Mouse (Mus musculus): ENCODE results near the gene Gemin7. TPM values are rescaled to one million over a fixed set of nuclear protein-coding genes. Genes with fewer than 3 reads are reported as not detected.

Gene Gemin7
- polyA plus RNA-seq, 1 experiment from 2014 or later = 161 TPM

Other genes with a start within 250 kb of the Gemin7 start
- 91.8 and 93.3 TPM in 2 replicates for gene Ercc1, start 232.8 kb downstream of the Gemin7 start, polyA plus RNA-seq (2014; fragmentation: Nextera tagmentation; extraction: Ambion mirVana)
- 17.8 and 18.0 TPM in 2 replicates for gene Cd3eap, start 218.1 kb downstream of the Gemin7 start, polyA plus RNA-seq (2014; fragmentation: Nextera tagmentation; extraction: Ambion mirVana)
- gene Ppp1r13l, start 217.8 kb downstream of the Gemin7 start, polyA plus RNA-seq (2014; fragmentation: Nextera tagmentation; extraction: Ambion mirVana) = 3.4 and 4.7 TPM in 2 replicates
- gene Ercc2, start 195.6 kb downstream of the Gemin7 start, polyA plus RNA-seq (2014; fragmentation: Nextera tagmentation; extraction: Ambion mirVana) = 12.4 and 14.6 TPM in 2 replicates
- 3.2 and 3.4 TPM in 2 replicates for gene Klc3, start 173.5 kb downstream of the Gemin7 start, polyA plus RNA-seq (2014; fragmentation: Nextera tagmentation; extraction: Ambion mirVana)
- gene Ckm, start 172.8 kb downstream of the Gemin7 start, polyA plus RNA-seq (2014; fragmentation: Nextera tagmentation; extraction: Ambion mirVana) = 0.41 and 0.69 TPM in 2 replicates
- gene Mark4, start 118.8 kb downstream of the Gemin7 start, polyA plus RNA-seq (2014; fragmentation: Nextera tagmentation; extraction: Ambion mirVana) = 14.1 and 16.4 TPM in 2 replicates
- gene Exoc3l2, start 114.3 kb downstream of the Gemin7 start, polyA plus RNA-seq (2014; fragmentation: Nextera tagmentation; extraction: Ambion mirVana) = 1.2 and 1.6 TPM in 2 replicates
- gene Bloc1s3, start 69.2 kb downstream of the Gemin7 start, polyA plus RNA-seq (2014; fragmentation: Nextera tagmentation; extraction: Ambion mirVana) = 2.0 and 2.7 TPM in 2 replicates
- gene Trappc6a, start 69.2 kb downstream of the Gemin7 start, polyA plus RNA-seq (2014; fragmentation: Nextera tagmentation; extraction: Ambion mirVana) = 49.3 and 54.0 TPM in 2 replicates
- not detected in 2 replicates for gene Nkpd1, start 59.8 kb downstream of the Gemin7 start, polyA plus RNA-seq (2014; fragmentation: Nextera tagmentation; extraction: Ambion mirVana)
- gene Ppp1r37, start 14.5 kb downstream of the Gemin7 start, polyA plus RNA-seq (2014; fragmentation: Nextera tagmentation; extraction: Ambion mirVana) = 4.5 and 4.7 TPM in 2 replicates
- gene Zfp296, start 308 bp downstream of the Gemin7 start, polyA plus RNA-seq (2014; fragmentation: Nextera tagmentation; extraction: Ambion mirVana) = 0.44 and 0.57 TPM in 2 replicates
- gene Clasrp, start 26.9 kb upstream of the Gemin7 start, polyA plus RNA-seq (2014; fragmentation: Nextera tagmentation; extraction: Ambion mirVana) = 48.0 and 53.5 TPM in 2 replicates
- gene Relb, start 51.8 kb upstream of the Gemin7 start, polyA plus RNA-seq (2014; fragmentation: Nextera tagmentation; extraction: Ambion mirVana) = 3.1 and 3.8 TPM in 2 replicates
- 104 and 107 TPM in 2 replicates for gene Clptm1, start 87.4 kb upstream of the Gemin7 start, polyA plus RNA-seq (2014; fragmentation: Nextera tagmentation; extraction: Ambion mirVana)
- gene Apoc2, start 100.3 kb upstream of the Gemin7 start, polyA plus RNA-seq (2014; fragmentation: Nextera tagmentation; extraction: Ambion mirVana) = 0.45 and 0.55 TPM in 2 replicates
- gene Gm44805, start 103.8 kb upstream of the Gemin7 start, polyA plus RNA-seq (2014; fragmentation: Nextera tagmentation; extraction: Ambion mirVana) = not detected in 2 replicates
- not detected in 2 replicates for gene Apoc4, start 103.9 kb upstream of the Gemin7 start, polyA plus RNA-seq (2014; fragmentation: Nextera tagmentation; extraction: Ambion mirVana)
- 3.4 and 6.9 TPM in 2 replicates for gene Apoc1, start 115.1 kb upstream of the Gemin7 start, polyA plus RNA-seq (2014; fragmentation: Nextera tagmentation; extraction: Ambion mirVana)
- 125 and 146 TPM in 2 replicates for gene Apoe, start 121.6 kb upstream of the Gemin7 start, polyA plus RNA-seq (2014; fragmentation: Nextera tagmentation; extraction: Ambion mirVana)
- gene Tomm40, start 137.8 kb upstream of the Gemin7 start, polyA plus RNA-seq (2014; fragmentation: Nextera tagmentation; extraction: Ambion mirVana) = 150 and 155 TPM in 2 replicates
- gene Nectin2, start 172.9 kb upstream of the Gemin7 start, polyA plus RNA-seq (2014; fragmentation: Nextera tagmentation; extraction: Ambion mirVana) = 70.0 and 76.5 TPM in 2 replicates
- 21.1 and 21.7 TPM in 2 replicates for gene Bcam, start 193.4 kb upstream of the Gemin7 start, polyA plus RNA-seq (2014; fragmentation: Nextera tagmentation; extraction: Ambion mirVana)
- gene Cblc, start 219.2 kb upstream of the Gemin7 start, polyA plus RNA-seq (2014; fragmentation: Nextera tagmentation; extraction: Ambion mirVana) = 0.45 and 0.53 TPM in 2 replicates
- gene Bcl3, start 245.2 kb upstream of the Gemin7 start, polyA plus RNA-seq (2014; fragmentation: Nextera tagmentation; extraction: Ambion mirVana) = 1.2 and 1.3 TPM in 2 replicates

All from neural tube, embryonic 11.5 days (tissue).